Mouse (Mus musculus) spleen, adult 12 weeks (tissue): ENCODE results near the gene Aoah.

ENCODE experiments used
- DNase-seq: peaks from one replicate; pipeline ENCODE4 v3.0.0; 2022; ENCODE audit warnings: low spot score

The Aoah gene

GRCm38 (mm10) chr13:20916698-20917511, 123.0 kb downstream of the Aoah start:
- DNase-seq, result no peak

- DNase-seq, result no peak
Observed at GRCm38 (mm10) chr13:20920401-20920800, 126.5 kb downstream of the Aoah start.

- DNase-seq, result no peak
Observed at GRCm38 (mm10) chr13:20936016-20936415, 142.1 kb downstream of the Aoah start.

- peak; percentile 3 for DNase-seq
Observed at GRCm38 (mm10) chr13:20937452-20937851, 143.5 kb downstream of the Aoah start.

- no peak for DNase-seq
Observed at GRCm38 (mm10) chr13:20939099-20939498, 145.2 kb downstream of the Aoah start.

- no peak for DNase-seq
Observed at GRCm38 (mm10) chr13:20940389-20940788, 146.5 kb downstream of the Aoah start.

- DNase-seq, result no peak
Observed at GRCm38 (mm10) chr13:20941707-20942106, 147.8 kb downstream of the Aoah start.

- DNase-seq, result no peak
Observed at GRCm38 (mm10) chr13:20963086-20963485, 169.2 kb downstream of the Aoah start.

GRCm38 (mm10) chr13:20981234-20982230, 187.6 kb downstream of the Aoah start:
- DNase-seq, result no peak

- no peak for DNase-seq
Observed at GRCm38 (mm10) chr13:20985510-20985909, 191.6 kb downstream of the Aoah start.

- no peak for DNase-seq
Observed at GRCm38 (mm10) chr13:20985961-20986360, 192.0 kb downstream of the Aoah start.

GRCm38 (mm10) chr13:21005238-21005637, 211.3 kb downstream of the Aoah start:
- no peak for DNase-seq

- DNase-seq, result no peak
Observed at GRCm38 (mm10) chr13:21005642-21006320, 211.9 kb downstream of the Aoah start.

- DNase-seq, result no peak
Observed at GRCm38 (mm10) chr13:21006321-21006653, 212.4 kb downstream of the Aoah start.

- DNase-seq, result no peak
Observed at GRCm38 (mm10) chr13:21013659-21014058, 219.7 kb downstream of the Aoah start.

GRCm38 (mm10) chr13:21024831-21025230, 230.9 kb downstream of the Aoah start:
- no peak for DNase-seq

- DNase-seq, result no peak
Observed at GRCm38 (mm10) chr13:21033176-21033575, 239.3 kb downstream of the Aoah start.

- DNase-seq, result no peak
Observed at GRCm38 (mm10) chr13:21035011-21035410, 241.1 kb downstream of the Aoah start.

- no peak for DNase-seq
Observed at GRCm38 (mm10) chr13:21035981-21036380, 242.1 kb downstream of the Aoah start.

- no peak for DNase-seq
Observed at GRCm38 (mm10) chr13:21040589-21041199, 246.8 kb downstream of the Aoah start.

- no peak for DNase-seq
Observed at GRCm38 (mm10) chr13:21050118-21050517, 256.2 kb downstream of the Aoah start.

- no peak for DNase-seq
Observed at GRCm38 (mm10) chr13:21066021-21066420, 272.1 kb downstream of the Aoah start.
